Mouse (Mus musculus): ENCODE measurements around the gene Erp27.

Gene Erp27

GRCm38 (mm10) chr6:136865360-136865759, 56.6 kb downstream of the Erp27 start:
- DNase-seq (ENCODE audit: low spot score in 2 of 2): no peak

DNA sequence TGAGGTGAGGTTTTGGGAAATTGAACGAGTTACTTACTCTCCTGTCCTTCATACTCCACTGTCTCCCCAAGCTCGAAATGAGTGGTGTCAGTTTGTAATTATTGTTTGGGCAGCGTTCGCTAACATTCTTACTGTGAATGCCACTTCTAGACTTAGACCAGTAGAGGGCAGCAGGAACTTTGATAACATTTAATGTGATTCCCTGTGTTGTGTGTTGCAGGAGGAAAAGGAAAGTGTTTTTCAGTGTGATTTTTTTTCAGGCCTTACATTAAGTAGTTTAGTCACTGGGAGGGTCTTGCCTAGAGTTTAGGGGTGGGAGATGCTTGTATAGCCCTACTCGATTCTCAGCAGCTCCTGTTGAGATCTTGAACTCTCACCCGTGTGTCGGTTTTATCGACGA, 61.0 kb downstream of the Erp27 start:
- peak in 1 of 2 experiments; percentile 53 for DNase-seq (ENCODE audit: low spot score in 2 of 2)

- no peak for DNase-seq (ENCODE audit: low spot score in 2 of 2)
Measured at GRCm38 (mm10) chr6:136858420-136858819, 63.6 kb downstream of the Erp27 start.

DNA sequence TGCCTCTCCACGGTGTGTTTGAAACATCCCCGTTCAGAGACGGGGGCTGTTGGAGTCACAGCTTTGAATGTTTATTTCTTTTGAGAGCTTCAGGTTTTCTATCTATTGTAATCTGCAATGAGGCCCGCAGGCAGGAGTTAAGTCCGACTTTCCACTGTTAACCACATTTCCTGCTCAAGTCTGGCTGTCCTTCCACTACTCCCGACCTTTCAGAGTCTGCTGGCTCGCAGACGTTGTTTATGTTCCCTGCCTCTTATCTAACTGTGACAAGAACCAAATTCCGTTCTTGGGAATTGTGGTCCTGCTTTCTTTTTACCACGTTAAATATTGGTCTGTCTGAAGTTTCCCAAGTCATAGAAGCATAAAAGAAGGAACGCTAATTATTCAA, 64.1 kb downstream of the Erp27 start:
- no peak for DNase-seq (ENCODE audit: low spot score in 2 of 2)

All from thymus, postnatal 10 days (tissue).